Mouse (Mus musculus) stomach, postnatal 0 days (tissue): Measurements from ENCODE around the gene 1700020A23Rik. TPM values are rescaled to one million over a fixed set of nuclear protein-coding genes. Genes with fewer than 3 reads are reported as not detected.
A peak's percentile ranks its signal among the peaks of the same experiment; 100 is the strongest.
"Not testable (repeated sequence)": the region's sequence is repeated elsewhere in the genome, so short reads cannot be mapped to it uniquely, and the experiment has no call there.

Experiments used
- ATAC-seq: fragments of 200-750 bp; cut with Nextera tagmentation; 2 replicates; pipeline ENCODE4 v1.8.0; 2017; ENCODE audit not compliant: low FRiP score, low TSS enrichment
- DNase-seq: peaks from one replicate; pipeline ENCODE4 v3.0.0-alpha.2; 2016; ENCODE audit warnings: low spot score
- H3K27ac ChIP-seq: fragments of 300-500 bp; sonication (generic); replicated peaks from 2 replicates; pipeline ENCODE4 v1.5.1; 2014; ENCODE audit warnings: mild to moderate bottlenecking, control low read depth
- H3K27me3 ChIP-seq: fragments of 300-500 bp; sonication (generic); 2 replicates; pipeline ENCODE4 v1.6.1; 2014; ENCODE audit warnings: low read length; ENCODE audit not compliant: control insufficient read depth, insufficient read depth
- H3K36me3 ChIP-seq: fragments of 300-500 bp; sonication (generic); 2 replicates; pipeline ENCODE4 v1.6.1; 2014; ENCODE audit warnings: low read length, mixed read lengths; ENCODE audit not compliant: control insufficient read depth, insufficient read depth
- H3K4me1 ChIP-seq: fragments of 300-500 bp; sonication (generic); replicated peaks from 2 replicates; pipeline ENCODE4 v1.6.1; 2014; ENCODE audit warnings: antibody characterized with exemption; ENCODE audit not compliant: control insufficient read depth, insufficient read depth
- H3K4me2 ChIP-seq: fragments of 300-500 bp; sonication (generic); replicated peaks from 2 replicates; pipeline ENCODE4 v1.6.1; 2014; ENCODE audit warnings: low read depth, mild to moderate bottlenecking, control low read depth, moderate library complexity
- H3K4me3 ChIP-seq: fragments of 300-500 bp; sonication (generic); 2 replicates; pipeline ENCODE4 v1.5.1; 2014; ENCODE audit warnings: low read depth, low read length, control low read depth
- H3K9ac ChIP-seq: fragments of 300-500 bp; sonication (generic); 2 replicates; pipeline ENCODE4 v1.6.1; 2014; ENCODE audit warnings: mild to moderate bottlenecking, low read length, control low read depth, mixed read lengths
- H3K9me3 ChIP-seq: fragments of 300-500 bp; sonication (generic); 2 replicates; pipeline ENCODE4 v1.6.1; 2016; ENCODE audit warnings: low read length; ENCODE audit not compliant: control insufficient read depth
- CTCF ChIP-seq: IDR thresholded peaks from 2 replicates; pipeline ENCODE4 v1.5.1; 2016; ENCODE audit warnings: antibody characterized with exemption, low read depth, mild to moderate bottlenecking, moderate library complexity
- EP300 ChIP-seq: optimal IDR thresholded peaks from 2 replicates; pipeline ENCODE3; 2016; ENCODE audit warnings: antibody characterized with exemption
- WGBS: fragments of 180-500 bp; shearing (Covaris S2); extraction: QIAGEN DNeasy Blood & Tissue Kit; methylation state at CpG from one replicate; pipeline ENCODE4 v1.1.7; 2014; 5-methylcytosine and 5-hydroxymethylcytosine counted together
- polyA plus RNA-seq: library from polyadenylated mRNA; unstranded; fragments of >200 nt; fragmentation: Nextera tagmentation; extraction: Ambion mirVana; gene quantifications from 2 replicates; pipeline ENCODE4 v1.2.1, GENCODE M21; 2015

Gene 1700020A23Rik
- not detected in 2 replicates for polyA plus RNA-seq

- no peak for TF ChIP-seq CTCF
- TF ChIP-seq EP300: no peak
- ATAC-seq (no peak), DNase-seq (no peak)
- no peaks in the 10 kb centered on the region for H3K27me3 ChIP-seq
- H3K27ac ChIP-seq: no peak within 1 kb of the TSS
- H3K36me3 ChIP-seq: no peaks in the 10 kb centered on the region
- H3K9me3 ChIP-seq: no peaks in the 10 kb centered on the region
- no peak within 1 kb of the TSS for H3K9ac ChIP-seq
- no peaks in the 10 kb centered on the region for H3K4me1 ChIP-seq
- WGBS: 89% methylated on average over 1 of the region's 1 CpGs
- no peak within 1 kb of the TSS for H3K4me2 ChIP-seq
- no peak within 1 kb of the TSS for H3K4me3 ChIP-seq
Observed at GRCm38 (mm10) chr2:130404939-130405338, at the start of gene 1700020A23Rik, which contains the start of gene Gm28372. Gene 1700020A23Rik, plus strand, starts transcription at chr2:130405259. Gene Gm28372, plus strand, starts transcription at chr2:130405239.

- no peak overlapping the region for H3K4me3 ChIP-seq
- TF ChIP-seq EP300 (no peak), CTCF (no peak)
- no peak overlapping the region for H3K4me2 ChIP-seq
- H3K27me3 ChIP-seq: no peaks in the 10 kb centered on the region; the same call in 1 of the 2 replicates
- H3K9ac ChIP-seq: no peak overlapping the region
- H3K9me3 ChIP-seq: no peaks in the 10 kb centered on the region
- DNase-seq (no peak), ATAC-seq (no peak)
- no peaks in the 10 kb centered on the region for H3K36me3 ChIP-seq
- H3K4me1 ChIP-seq: no peaks in the 10 kb centered on the region
- H3K27ac ChIP-seq: no peak overlapping the region
- 92% methylated on average over 5 of the region's 5 CpGs for WGBS
Observed at GRCm38 (mm10) chr2:130357551-130357950, 47.5 kb upstream of the 1700020A23Rik start.

- ATAC-seq: no peak
- WGBS: 16% methylated on average over 5 of the region's 5 CpGs
Observed at GRCm38 (mm10) chr2:130358852-130359251, 46.2 kb upstream of the 1700020A23Rik start.

GRCm38 (mm10) chr2:130362511-130363026, 42.5 kb upstream of the 1700020A23Rik start:
- Histone ChIP-seq H3K4me2 (no peak overlapping the region), H3K4me1 (no peaks in the 10 kb centered on the region), H3K27me3 (no peaks in the 10 kb centered on the region; the same call in 1 of the 2 replicates), H3K36me3 (no peaks in the 10 kb centered on the region), H3K9me3 (no peaks in the 10 kb centered on the region), H3K27ac (no peak overlapping the region), H3K9ac (no peak overlapping the region), H3K4me3 (no peak overlapping the region)
- ATAC-seq: no peak; the same call in 1 of the 2 replicates
- TF ChIP-seq CTCF (peak; percentile 85), EP300 (no peak)
- 10% methylated on average over 14 of the region's 14 CpGs for WGBS
- DNase-seq: peak; percentile 72

More at GRCm38 (mm10) chr2:130358852-130359251, 46.2 kb upstream of the 1700020A23Rik start:
- H3K9ac ChIP-seq: no peak overlapping the region
- no peaks in the 10 kb centered on the region for H3K9me3 ChIP-seq
- H3K4me1 ChIP-seq: no peaks in the 10 kb centered on the region
- H3K27ac ChIP-seq: no peak overlapping the region
- no peak for DNase-seq
- H3K4me3 ChIP-seq: no peak overlapping the region
- no peak for TF ChIP-seq CTCF
- no peak for TF ChIP-seq EP300
- H3K36me3 ChIP-seq: no peaks in the 10 kb centered on the region
- no peaks in the 10 kb centered on the region; the same call in 1 of the 2 replicates for H3K27me3 ChIP-seq
- no peak overlapping the region for H3K4me2 ChIP-seq

GRCm38 (mm10) chr2:130365211-130366094, 39.6 kb upstream of the 1700020A23Rik start:
- H3K9me3 ChIP-seq: no peaks in the 10 kb centered on the region
- 0 out of 2 replicates have a peak overlapping the region, but pooled peaks have one; percentile 4 for H3K9ac ChIP-seq

GRCm38 (mm10) chr2:130367386-130367785, 37.7 kb upstream of the 1700020A23Rik start:
- H3K9ac ChIP-seq: no peak overlapping the region
- H3K27me3 ChIP-seq: no peaks in the 10 kb centered on the region
- H3K4me2 ChIP-seq: no peak overlapping the region
- TF ChIP-seq EP300 (no peak), CTCF (no peak)
- ATAC-seq (no peak), DNase-seq (no peak)
- no peak overlapping the region for H3K4me3 ChIP-seq
- no peaks in the 10 kb centered on the region for H3K36me3 ChIP-seq
- H3K9me3 ChIP-seq: no peaks in the 10 kb centered on the region
- whole genome bisulfite sequencing: 44% methylated on average over 4 of the region's 4 CpGs
- H3K27ac ChIP-seq: no peak overlapping the region
- no peaks in the 10 kb centered on the region for H3K4me1 ChIP-seq

More at GRCm38 (mm10) chr2:130365211-130366094, 39.6 kb upstream of the 1700020A23Rik start:
- H3K27ac ChIP-seq: no peak overlapping the region
- no peak for TF ChIP-seq EP300
- peak; percentile 41 for TF ChIP-seq CTCF
- WGBS: 20% methylated on average over 28 of the region's 30 CpGs
- peak overlapping the region; percentile 4; the same call in 1 of the 2 replicates for H3K4me3 ChIP-seq
- no peaks in the 10 kb centered on the region for H3K4me1 ChIP-seq
- ATAC-seq: no peak
- H3K27me3 ChIP-seq: no peaks in the 10 kb centered on the region; the same call in 1 of the 2 replicates
- H3K4me2 ChIP-seq: peak overlapping the region; percentile 35
- no peaks in the 10 kb centered on the region for H3K36me3 ChIP-seq
- DNase-seq: no peak

GRCm38 (mm10) chr2:130373026-130373425, 32.0 kb upstream of the 1700020A23Rik start:
- not testable (repeated sequence) for H3K9me3 ChIP-seq, H3K27me3 ChIP-seq, DNase-seq, H3K4me3 ChIP-seq, H3K36me3 ChIP-seq, H3K27ac ChIP-seq, H3K4me2 ChIP-seq, H3K4me1 ChIP-seq, H3K9ac ChIP-seq, ATAC-seq
- 26% methylated on average over 1 of the region's 1 CpGs for WGBS
